Mouse (Mus musculus) gastrocnemius, adult 2 months (tissue): ENCODE measurements around the gene Sytl3. TPM values are rescaled to one million over a fixed set of nuclear protein-coding genes. Genes with fewer than 3 reads are reported as not detected.
"Not testable (repeated sequence)": the region's sequence is repeated elsewhere in the genome, so short reads cannot be mapped to it uniquely, and the experiment has no call there.

Experiments used
- DNase-seq: peaks from one replicate; pipeline ENCODE4 v3.0.0; 2022
- H3K27ac ChIP-seq: fragments of 200-600 bp; 2 replicates; pipeline ENCODE4 v1.8.1; 2022; ENCODE audit warnings: mild to moderate bottlenecking
- H3K4me3 ChIP-seq: fragments of 200-600 bp; 2 replicates; pipeline ENCODE4 v1.8.1; 2022; ENCODE audit warnings: mild to moderate bottlenecking, moderate library complexity
- CTCF ChIP-seq: fragments of 200-600 bp; IDR thresholded peaks from 2 replicates; pipeline ENCODE4 v1.8.1; 2022; ENCODE audit warnings: antibody characterized with exemption, mild to moderate bottlenecking, moderate library complexity
- intact Hi-C: fragments of 180-260 bp; cut with DNase I; formaldehyde crosslinking; loops from one replicate; pipeline ENCODE4 v1.15.1; 2025
- total RNA-seq, 2 experiments: library from RNA; stranded (reverse); gene quantifications; 2 replicates each; pipeline ENCODE4 v1.2.3; 2021

Sytl3 gene
- total RNA-seq, 2 experiments from 2014 or later: 0.31 TPM; not detected in 1

- H3K4me3 ChIP-seq, intact Hi-C loops, H3K27ac ChIP-seq: not testable (repeated sequence)
- DNase-seq: peak; percentile 55
Observed at GRCm38 (mm10) chr17:6661093-6661816, 2.4 kb downstream of the Sytl3 start.

GRCm38 (mm10) chr17:6662840-6663239 is 3.9 kb downstream of the Sytl3 start:
- intact Hi-C loops, DNase-seq, H3K27ac ChIP-seq, H3K4me3 ChIP-seq: not testable (repeated sequence)

GRCm38 (mm10) chr17:6665389-6665788 is 6.5 kb downstream of the Sytl3 start:
- H3K27ac ChIP-seq, H3K4me3 ChIP-seq, intact Hi-C loops, DNase-seq: not testable (repeated sequence)

- H3K4me3 ChIP-seq, DNase-seq, H3K27ac ChIP-seq, intact Hi-C loops: not testable (repeated sequence)
Observed at GRCm38 (mm10) chr17:6668522-6668921, 9.6 kb downstream of the Sytl3 start.

- intact Hi-C loops, H3K27ac ChIP-seq, H3K4me3 ChIP-seq, DNase-seq: not testable (repeated sequence)
Observed at GRCm38 (mm10) chr17:6674297-6674696, 15.4 kb downstream of the Sytl3 start.

GRCm38 (mm10) chr17:6678063-6678462 is 19.2 kb downstream of the Sytl3 start:
- intact Hi-C loops, H3K4me3 ChIP-seq, DNase-seq, H3K27ac ChIP-seq: not testable (repeated sequence)

- intact Hi-C loops, H3K4me3 ChIP-seq, DNase-seq, H3K27ac ChIP-seq: not testable (repeated sequence)
Observed at GRCm38 (mm10) chr17:6681721-6682120, 22.8 kb downstream of the Sytl3 start.

GRCm38 (mm10) chr17:6683702-6684101 is 24.8 kb downstream of the Sytl3 start:
- H3K4me3 ChIP-seq, intact Hi-C loops, DNase-seq, H3K27ac ChIP-seq: not testable (repeated sequence)

- DNase-seq, H3K27ac ChIP-seq, H3K4me3 ChIP-seq, intact Hi-C loops: not testable (repeated sequence)
Observed at GRCm38 (mm10) chr17:6684464-6685287, 25.8 kb downstream of the Sytl3 start.

GRCm38 (mm10) chr17:6685288-6685818 is 26.5 kb downstream of the Sytl3 start:
- H3K4me3 ChIP-seq, intact Hi-C loops, DNase-seq, H3K27ac ChIP-seq: not testable (repeated sequence)

GRCm38 (mm10) chr17:6686299-6686971 is 27.5 kb downstream of the Sytl3 start:
- H3K27ac ChIP-seq, H3K4me3 ChIP-seq, DNase-seq, intact Hi-C loops: not testable (repeated sequence)

GRCm38 (mm10) chr17:6689344-6689743 is 30.5 kb downstream of the Sytl3 start:
- H3K4me3 ChIP-seq, DNase-seq, H3K27ac ChIP-seq, intact Hi-C loops: not testable (repeated sequence)

GRCm38 (mm10) chr17:6691596-6691995 is 32.7 kb downstream of the Sytl3 start:
- intact Hi-C loops, H3K27ac ChIP-seq, H3K4me3 ChIP-seq: not testable (repeated sequence)
- TF ChIP-seq CTCF: peak; percentile 84
- DNase-seq: peak; percentile 81

- DNase-seq, H3K4me3 ChIP-seq, intact Hi-C loops, H3K27ac ChIP-seq: not testable (repeated sequence)
Observed at GRCm38 (mm10) chr17:6695712-6696111, 36.8 kb downstream of the Sytl3 start.

GRCm38 (mm10) chr17:6696521-6696920 is 37.6 kb downstream of the Sytl3 start:
- DNase-seq, H3K27ac ChIP-seq, H3K4me3 ChIP-seq, intact Hi-C loops: not testable (repeated sequence)
